Mouse (Mus musculus): Measurements from ENCODE around the gene Zbtb45. TPM values are rescaled to one million over a fixed set of nuclear protein-coding genes. Genes with fewer than 3 reads are reported as not detected.

The Zbtb45 gene
- 10 to 100 TPM; 34.4 to 35.3 TPM for total RNA-seq (2021)

- no peak for DNase-seq (ENCODE audit: extremely low spot score in 1 of 2, low spot score in 1 of 2)
Measured at GRCm38 (mm10) chr7:13010005-13010908, at the start of gene Zbtb45. TSS of gene Zbtb45 (minus strand) at chr7:13010034.

DNA sequence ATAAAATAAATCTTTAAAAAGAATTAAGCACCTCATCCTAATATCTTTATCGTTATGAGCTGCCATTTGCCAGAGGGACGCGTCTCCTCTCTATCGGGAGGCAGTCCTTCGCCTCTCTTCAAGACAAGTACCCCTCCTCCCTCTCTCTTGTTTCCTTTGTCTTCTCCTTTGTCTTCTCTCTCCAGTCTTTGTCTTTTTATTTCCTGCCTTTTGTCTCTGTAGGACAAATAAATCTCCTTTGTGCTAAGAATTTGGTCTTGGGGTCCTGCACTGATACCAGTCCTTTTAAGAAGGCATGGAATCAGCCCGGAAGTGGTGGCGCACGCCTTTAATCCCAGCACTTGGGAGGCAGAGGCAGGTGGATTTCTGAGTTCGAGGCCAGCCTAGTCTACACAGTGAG lies 49.7 kb upstream of the Zbtb45 start:
- no peak for DNase-seq (ENCODE audit: extremely low spot score in 1 of 2, low spot score in 1 of 2)

- no peak for DNase-seq (ENCODE audit: extremely low spot score in 1 of 2, low spot score in 1 of 2)
Measured at GRCm38 (mm10) chr7:13056913-13057700, 47.3 kb upstream of the Zbtb45 start.

GRCm38 (mm10) chr7:13054287-13055010 lies 44.6 kb upstream of the Zbtb45 start, which contains the start of gene Mzf1:
TSS of gene Mzf1 (minus strand) at chr7:13054764.
- DNase-seq (ENCODE audit: extremely low spot score in 1 of 2, low spot score in 1 of 2) = peak; percentile 84 to 97

DNA sequence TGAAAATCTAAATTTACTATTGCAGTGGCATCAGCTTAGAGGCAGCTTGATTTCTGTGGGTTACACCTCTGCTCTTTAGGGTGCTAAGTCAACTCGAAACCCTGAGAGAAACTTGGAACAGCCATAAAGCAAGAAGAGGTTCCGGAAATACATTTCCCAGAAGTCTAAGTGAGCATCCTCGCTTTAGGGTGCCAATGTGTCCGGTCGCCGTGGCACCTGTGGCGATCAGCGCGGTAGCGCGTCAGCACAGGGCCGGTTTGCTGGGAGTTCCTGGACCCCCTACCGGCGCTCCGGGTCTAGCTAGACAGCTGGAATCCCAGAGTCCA lies 44.1 kb upstream of the Zbtb45 start:
- no peak for DNase-seq (ENCODE audit: extremely low spot score in 1 of 2, low spot score in 1 of 2)

GRCm38 (mm10) chr7:13053501-13053900 lies 43.7 kb upstream of the Zbtb45 start:
- no peak for DNase-seq (ENCODE audit: extremely low spot score in 1 of 2, low spot score in 1 of 2)

DNA sequence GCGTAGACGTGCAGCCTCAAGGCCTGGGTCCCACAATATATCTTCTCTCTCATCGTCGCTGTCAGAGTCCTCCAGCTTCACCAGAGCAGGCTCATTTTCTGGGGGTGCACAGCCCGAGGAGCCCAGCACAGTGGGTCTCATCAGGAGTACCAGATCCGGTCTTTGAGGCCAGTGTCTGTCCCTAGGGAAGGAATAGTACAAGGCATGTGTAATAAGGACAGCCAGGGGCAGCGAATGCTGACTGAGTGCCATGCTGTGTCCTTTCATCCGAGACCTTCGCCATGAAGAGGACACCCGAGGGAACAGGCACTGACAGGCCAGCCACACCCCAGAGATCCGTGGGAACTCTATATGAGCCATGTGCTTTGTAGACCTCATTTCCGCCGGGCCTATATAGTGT lies 43.2 kb upstream of the Zbtb45 start:
- no peak for DNase-seq (ENCODE audit: extremely low spot score in 1 of 2, low spot score in 1 of 2)

DNA sequence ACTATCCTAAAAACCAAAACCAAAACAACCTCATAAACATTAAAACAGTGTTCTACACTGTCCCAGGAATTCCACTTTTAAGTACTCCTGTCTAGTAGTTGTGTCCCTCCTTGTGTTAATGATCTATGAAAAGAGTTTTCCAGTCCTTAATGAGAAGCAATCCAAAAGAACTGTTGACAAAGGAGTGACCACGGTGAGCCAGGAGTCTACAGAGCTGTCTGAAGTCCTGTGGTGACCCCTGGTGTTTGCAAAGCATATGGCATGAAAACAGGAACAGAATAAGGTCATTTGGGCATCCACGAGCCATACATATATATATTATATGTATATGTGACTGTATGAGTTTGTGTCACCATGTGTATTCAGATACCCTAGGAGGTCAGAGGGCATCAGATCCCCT lies 36.2 kb upstream of the Zbtb45 start:
- DNase-seq (ENCODE audit: extremely low spot score in 1 of 2, low spot score in 1 of 2) = peak in 1 of 2 experiments; percentile 42

DNA sequence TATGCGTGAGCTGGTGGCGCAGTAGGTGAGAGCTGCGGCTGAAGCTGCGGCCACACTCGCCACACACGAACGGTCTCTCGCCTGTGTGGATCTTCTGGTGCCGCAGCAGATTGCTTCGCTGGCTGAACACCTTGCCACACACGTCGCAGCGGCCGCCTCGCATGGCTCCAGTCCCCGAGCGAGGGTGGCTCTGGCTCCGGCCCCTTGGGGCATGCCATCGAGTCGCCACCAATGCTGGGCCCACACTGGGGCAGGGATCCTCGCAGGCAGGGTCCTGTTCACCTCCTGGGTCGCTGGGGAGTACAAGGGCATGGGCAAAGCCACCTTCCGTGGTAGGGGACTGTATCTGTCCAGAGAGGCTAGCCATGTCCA lies 34.4 kb upstream of the Zbtb45 start:
- DNase-seq (ENCODE audit: extremely low spot score in 1 of 2, low spot score in 1 of 2) = no peak

DNA sequence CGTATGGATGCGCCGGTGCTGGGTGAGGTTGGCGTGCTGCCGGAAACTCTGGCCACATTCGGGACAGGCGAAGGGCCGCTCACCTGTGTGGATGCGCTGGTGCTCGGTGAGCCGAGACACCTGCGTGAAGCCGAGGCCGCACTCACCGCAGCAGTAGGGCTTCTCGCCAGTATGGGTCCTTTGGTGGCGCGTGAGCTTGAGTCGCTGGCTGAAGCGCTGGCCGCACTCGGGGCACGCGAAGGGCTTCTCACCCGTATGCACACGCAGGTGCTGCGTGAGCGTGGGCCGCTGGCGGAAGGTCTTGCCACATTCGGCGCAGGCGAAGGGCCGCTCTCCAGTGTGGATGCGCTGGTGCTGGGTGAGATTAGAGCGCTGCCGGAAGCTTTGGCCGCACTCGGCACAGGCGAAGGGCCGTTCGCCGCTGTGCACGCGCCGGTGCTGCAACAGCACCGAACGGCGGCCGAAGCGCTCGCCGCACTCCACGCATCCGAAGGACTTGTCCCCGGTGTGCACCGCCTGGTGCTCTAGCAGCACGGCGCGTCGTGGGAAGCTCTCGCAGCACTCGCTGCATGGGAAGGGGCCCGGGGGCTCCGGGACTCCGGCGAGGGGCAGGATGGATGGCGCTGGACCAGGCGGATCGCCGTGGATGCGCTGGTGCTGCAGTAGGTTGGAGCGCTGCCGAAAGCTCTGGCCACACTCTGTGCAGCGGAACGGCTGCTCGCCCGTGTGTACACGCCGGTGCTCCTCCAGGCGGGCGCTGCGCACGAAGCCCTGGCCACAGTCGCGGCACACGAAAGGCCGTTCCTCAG lies 33.8 kb upstream of the Zbtb45 start:
- DNase-seq (ENCODE audit: extremely low spot score in 1 of 2, low spot score in 1 of 2) = peak; percentile 35 to 60

GRCm38 (mm10) chr7:13043120-13043444 lies 33.2 kb upstream of the Zbtb45 start:
- no peak for DNase-seq (ENCODE audit: extremely low spot score in 1 of 2, low spot score in 1 of 2)

GRCm38 (mm10) chr7:13042511-13042910 lies 32.7 kb upstream of the Zbtb45 start:
- no peak for DNase-seq (ENCODE audit: extremely low spot score in 1 of 2, low spot score in 1 of 2)

GRCm38 (mm10) chr7:13041256-13041655 lies 31.4 kb upstream of the Zbtb45 start:
- no peak for DNase-seq (ENCODE audit: extremely low spot score in 1 of 2, low spot score in 1 of 2)

- DNase-seq (ENCODE audit: extremely low spot score in 1 of 2, low spot score in 1 of 2) = no peak
Measured at GRCm38 (mm10) chr7:13039181-13039580, 29.3 kb upstream of the Zbtb45 start.

DNA sequence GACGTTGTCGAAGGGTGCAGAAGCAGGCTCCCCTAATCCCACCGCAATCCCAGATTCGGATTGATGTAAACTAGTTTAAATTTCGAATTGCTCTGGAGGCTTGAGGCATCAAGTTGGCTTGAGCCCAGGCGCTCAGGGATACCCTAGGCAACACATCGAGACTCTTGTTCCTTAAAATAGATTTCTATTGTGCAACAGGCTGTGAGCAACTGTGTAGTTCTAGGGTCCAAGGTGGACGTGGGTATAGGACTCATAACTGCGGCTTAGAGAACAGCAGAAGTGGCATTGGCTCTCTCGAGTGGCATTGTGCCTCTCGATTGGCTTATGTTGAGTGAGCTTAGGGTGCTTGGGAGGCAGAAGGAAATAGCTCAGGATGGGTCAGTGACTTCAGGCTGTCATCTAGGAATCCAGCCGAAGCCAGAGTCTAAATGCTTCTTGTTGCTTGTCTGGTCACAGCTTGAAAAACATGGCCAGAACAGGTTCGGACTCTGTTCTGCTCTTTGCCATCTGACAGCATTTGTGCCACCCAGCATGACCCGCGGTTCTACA lies 28.9 kb upstream of the Zbtb45 start:
- DNase-seq (ENCODE audit: extremely low spot score in 1 of 2, low spot score in 1 of 2) = no peak

DNA sequence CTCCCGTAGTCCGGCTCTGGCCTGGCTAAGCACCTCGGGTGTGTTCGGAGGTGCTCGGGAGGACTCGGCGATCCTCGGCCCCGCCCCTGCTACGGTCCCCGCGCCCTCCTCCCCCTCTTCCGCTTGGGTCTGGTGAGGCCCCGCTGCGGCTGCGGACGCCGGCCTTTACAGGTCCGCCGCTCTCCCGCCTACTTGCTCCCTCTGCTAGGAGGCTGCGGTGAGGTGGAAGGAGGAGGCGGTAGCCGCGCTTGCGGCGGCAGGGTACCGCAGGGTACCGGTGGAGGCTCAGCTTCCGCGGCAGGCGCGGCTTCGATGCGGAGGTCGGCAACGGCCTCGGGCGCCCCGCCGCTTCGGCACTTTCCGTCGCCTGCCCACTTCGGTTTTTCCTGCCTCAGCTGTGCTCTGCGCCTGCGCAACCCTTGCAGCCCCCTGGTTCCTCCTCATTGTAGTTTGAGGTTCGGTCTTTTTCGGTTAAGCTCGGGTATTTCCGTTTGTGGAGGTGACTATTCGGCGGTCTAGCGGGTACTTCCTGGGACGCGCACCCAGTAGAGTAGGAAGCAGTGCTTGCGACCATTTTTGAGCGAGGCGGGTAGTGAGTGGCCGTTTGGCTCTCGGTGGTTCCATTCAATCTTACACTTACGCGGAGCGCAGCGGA lies 28.2 kb upstream of the Zbtb45 start, which contains the start of gene Ube2m:
TSS of gene Ube2m (minus strand) at position 375 of the 655 bp plus-strand sequence.
- peak; percentile 99 to 100 for DNase-seq (ENCODE audit: extremely low spot score in 1 of 2, low spot score in 1 of 2)

- peak in 1 of 2 experiments; percentile 32 for DNase-seq (ENCODE audit: extremely low spot score in 1 of 2, low spot score in 1 of 2)
Measured at GRCm38 (mm10) chr7:13037366-13037765, 27.5 kb upstream of the Zbtb45 start.

DNA sequence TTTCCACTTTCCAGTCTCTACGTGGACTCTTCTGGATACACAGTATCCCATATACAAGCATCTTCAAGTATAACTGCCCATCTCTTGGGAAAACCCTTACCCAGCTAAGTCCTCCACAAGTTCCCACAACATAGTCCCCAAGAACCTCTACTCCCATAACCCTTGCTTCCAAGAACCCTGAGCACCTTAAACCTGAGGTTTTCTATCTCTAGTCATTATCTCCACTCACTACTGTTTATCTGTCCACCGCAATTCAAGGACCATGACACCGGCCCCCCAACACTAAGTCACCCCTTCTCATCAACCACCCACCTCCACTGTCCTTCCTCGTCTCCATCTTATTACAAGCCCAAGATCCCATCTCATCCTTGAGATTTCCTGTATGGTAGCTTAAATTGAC lies 27.0 kb upstream of the Zbtb45 start:
- no peak for DNase-seq (ENCODE audit: extremely low spot score in 1 of 2, low spot score in 1 of 2)

DNA sequence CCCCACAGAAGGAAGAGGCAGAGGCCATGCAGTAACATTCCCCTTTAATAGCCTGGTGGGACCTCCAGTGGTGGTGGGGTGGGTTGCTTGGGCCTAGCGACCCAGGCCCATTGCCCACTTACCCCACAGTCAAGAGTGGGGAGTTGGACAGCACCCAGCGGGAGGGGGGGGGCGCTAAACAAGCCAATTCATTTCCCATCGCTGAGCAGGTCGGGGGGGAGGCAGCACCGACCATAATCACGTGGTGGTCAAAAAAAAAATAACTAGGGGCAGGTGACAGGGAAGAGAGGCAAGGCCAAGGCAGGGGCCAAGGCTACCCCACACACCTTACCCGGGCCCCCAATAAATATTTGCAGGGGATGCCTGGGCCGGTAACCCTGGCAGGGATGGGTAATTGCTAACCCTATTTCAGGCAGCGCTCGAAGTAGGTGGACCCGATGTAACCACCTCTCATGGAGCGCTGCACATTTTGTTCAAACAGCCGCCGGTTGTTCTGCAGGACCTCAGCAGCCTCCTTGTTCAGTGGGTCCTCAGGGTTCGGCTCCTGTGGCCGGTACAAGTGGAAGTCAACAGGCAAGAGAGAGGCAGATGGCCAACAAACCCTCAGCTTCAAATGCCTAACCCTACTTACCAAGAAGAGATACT lies 25.5 kb upstream of the Zbtb45 start:
- no peak for DNase-seq (ENCODE audit: extremely low spot score in 1 of 2, low spot score in 1 of 2)

All from layer of hippocampus, postnatal 25 days (tissue).